Mouse (Mus musculus) limb, embryonic 15.5 days (tissue): Measurements from ENCODE around the gene Rpl31. TPM values are rescaled to one million over a fixed set of nuclear protein-coding genes. Genes with fewer than 3 reads are reported as not detected.

Experiments
- ATAC-seq: fragments of 200-750 bp; cut with Nextera tagmentation; 2 replicates; pipeline ENCODE4 v1.8.0; 2017; ENCODE audit warnings: low read depth, moderate TSS enrichment; ENCODE audit not compliant: insufficient number of reproducible peaks, low FRiP score, low TSS enrichment
- H3K27ac ChIP-seq: fragments of 300-500 bp; sonication (generic); 2 replicates; pipeline ENCODE4 v1.5.1; 2015; ENCODE audit warnings: moderate library complexity, mild to moderate bottlenecking, inconsistent platforms
- H3K27me3 ChIP-seq: fragments of 300-500 bp; sonication (generic); 2 replicates; pipeline ENCODE4 v1.6.1; 2015; ENCODE audit warnings: inconsistent platforms
- H3K36me3 ChIP-seq: fragments of 300-500 bp; sonication (generic); 2 replicates; pipeline ENCODE4 v1.6.1; 2015; ENCODE audit warnings: inconsistent platforms
- H3K4me1 ChIP-seq: fragments of 300-500 bp; sonication (generic); 2 replicates; pipeline ENCODE4 v1.6.1; 2015; ENCODE audit warnings: inconsistent platforms
- H3K4me2 ChIP-seq: fragments of 300-500 bp; sonication (generic); 2 replicates; pipeline ENCODE4 v1.6.1; 2015; ENCODE audit warnings: mild to moderate bottlenecking, inconsistent platforms
- H3K4me3 ChIP-seq: fragments of 300-500 bp; sonication (generic); 2 replicates; pipeline ENCODE4 v1.5.1; 2015; ENCODE audit warnings: mild to moderate bottlenecking, inconsistent platforms
- H3K9ac ChIP-seq: fragments of 300-500 bp; sonication (generic); 2 replicates; pipeline ENCODE4 v1.6.1; 2015; ENCODE audit warnings: inconsistent platforms
- H3K9me3 ChIP-seq: fragments of 300-500 bp; sonication (generic); 2 replicates; pipeline ENCODE4 v1.6.1; 2016; ENCODE audit warnings: inconsistent platforms
- WGBS: fragments of 180-500 bp; shearing (Covaris S2); methylation state at CpG from one replicate; pipeline ENCODE4 v1.1.7; 2015; 5-methylcytosine and 5-hydroxymethylcytosine counted together
- polyA plus RNA-seq: library from polyadenylated mRNA; unstranded; fragments of >200 nt; fragmentation: Nextera tagmentation; extraction: Ambion mirVana; gene quantifications from 2 replicates; pipeline ENCODE4 v1.2.1, GENCODE M21; 2015

Gene Rpl31
- polyA plus RNA-seq, 1 experiment from 2014 or later, result 551 TPM

- Histone ChIP-seq H3K36me3 (no peaks in the 10 kb centered on the region), H3K9ac (no peak overlapping the region), H3K4me3 (no peak overlapping the region), H3K27ac (no peak overlapping the region), H3K4me1 (no peaks in the 10 kb centered on the region; the same call in 1 of the 2 replicates), H3K9me3 (no peaks in the 10 kb centered on the region), H3K4me2 (no peak overlapping the region), H3K27me3 (no peaks in the 10 kb centered on the region)
- ATAC-seq, result no peak
- WGBS, result 93% methylated on average over 6 of the region's 6 CpGs
Measured at GRCm38 (mm10) chr1:39408123-39408522, 40.5 kb downstream of the Rpl31 start.

- Histone ChIP-seq H3K27me3 (no peaks in the 10 kb centered on the region), H3K9ac (no peak overlapping the region), H3K36me3 (no peaks in the 10 kb centered on the region), H3K4me2 (no peak overlapping the region), H3K27ac (no peak overlapping the region), H3K9me3 (no peaks in the 10 kb centered on the region), H3K4me1 (no peaks in the 10 kb centered on the region; the same call in 1 of the 2 replicates), H3K4me3 (no peak overlapping the region)
- 76% methylated on average over 7 of the region's 7 CpGs for WGBS
- ATAC-seq, result no peak
Measured at GRCm38 (mm10) chr1:39408668-39409067, 41.0 kb downstream of the Rpl31 start.

GRCm38 (mm10) chr1:39410085-39410821 lies 42.6 kb downstream of the Rpl31 start:
- no peak for ATAC-seq
- no peak overlapping the region for H3K27ac ChIP-seq
- no peak overlapping the region for H3K9ac ChIP-seq
- no peaks in the 10 kb centered on the region for H3K27me3 ChIP-seq
- H3K4me1 ChIP-seq, result no peaks in the 10 kb centered on the region; the same call in 1 of the 2 replicates
- H3K4me2 ChIP-seq, result no peak overlapping the region
- H3K4me3 ChIP-seq, result no peak overlapping the region
- 53% methylated on average over 19 of the region's 19 CpGs for WGBS
- H3K36me3 ChIP-seq, result no peaks in the 10 kb centered on the region
- H3K9me3 ChIP-seq, result no peaks in the 10 kb centered on the region

- no peaks in the 10 kb centered on the region for H3K36me3 ChIP-seq
- no peaks in the 10 kb centered on the region for H3K27me3 ChIP-seq
- no peak overlapping the region for H3K4me3 ChIP-seq
- H3K4me1 ChIP-seq, result peaks cover 10% of the 10 kb centered on the region
- H3K9ac ChIP-seq, result no peak overlapping the region
- H3K9me3 ChIP-seq, result no peaks in the 10 kb centered on the region
- WGBS, result 6% methylated on average over 12 of the region's 12 CpGs
- no peak overlapping the region for H3K4me2 ChIP-seq
- peak overlapping the region; percentile 58 for H3K27ac ChIP-seq
- ATAC-seq, result no peak
Measured at GRCm38 (mm10) chr1:39417817-39418216, 50.2 kb downstream of the Rpl31 start.

- H3K9ac ChIP-seq, result no peak overlapping the region
- H3K27me3 ChIP-seq, result no peaks in the 10 kb centered on the region
- no peak overlapping the region for H3K27ac ChIP-seq
- no peak overlapping the region for H3K4me3 ChIP-seq
- WGBS, result 76% methylated on average over 9 of the region's 9 CpGs
- H3K4me2 ChIP-seq, result no peak overlapping the region
- H3K4me1 ChIP-seq, result peaks cover 12% of the 10 kb centered on the region
- no peaks in the 10 kb centered on the region for H3K36me3 ChIP-seq
- ATAC-seq, result no peak
- H3K9me3 ChIP-seq, result no peaks in the 10 kb centered on the region
Measured at GRCm38 (mm10) chr1:39418852-39419251, 51.2 kb downstream of the Rpl31 start.

GRCm38 (mm10) chr1:39420987-39421386 lies 53.3 kb downstream of the Rpl31 start:
- WGBS, result 91% methylated on average over 6 of the region's 6 CpGs
- no peak for ATAC-seq
- H3K4me1 ChIP-seq, result peaks cover 12% of the 10 kb centered on the region
- H3K27ac ChIP-seq, result no peak overlapping the region
- no peak overlapping the region for H3K4me3 ChIP-seq
- no peaks in the 10 kb centered on the region for H3K9me3 ChIP-seq
- no peaks in the 10 kb centered on the region for H3K27me3 ChIP-seq
- no peak overlapping the region for H3K9ac ChIP-seq
- no peaks in the 10 kb centered on the region for H3K36me3 ChIP-seq
- H3K4me2 ChIP-seq, result no peak overlapping the region

Other genes starting within 250 kb of the Rpl31 start
- 2.0 and 2.5 TPM in 2 replicates for gene Npas2, start 174.1 kb upstream of the Rpl31 start, polyA plus RNA-seq
- 9.3 and 11.4 TPM in 2 replicates for gene Tbc1d8, start 110.9 kb downstream of the Rpl31 start, polyA plus RNA-seq
- gene Cnot11, start 167.2 kb downstream of the Rpl31 start, polyA plus RNA-seq, result 16.4 and 19.2 TPM in 2 replicates
- gene Rnf149, start 209.6 kb downstream of the Rpl31 start, polyA plus RNA-seq, result 28.3 and 34.1 TPM in 2 replicates